Mouse (Mus musculus) midbrain, embryonic 11.5 days (tissue): ENCODE measurements around the gene Cyp17a1. TPM values are rescaled to one million over a fixed set of nuclear protein-coding genes. Genes with fewer than 3 reads are reported as not detected.

Experiments
- ATAC-seq: fragments of 200-750 bp; cut with Nextera tagmentation; 2 replicates; pipeline ENCODE4 v1.8.0; 2017; ENCODE audit warnings: moderate TSS enrichment, moderate library complexity; ENCODE audit not compliant: low FRiP score
- DNase-seq: peaks from one replicate; pipeline ENCODE4 v3.0.0; 2015; ENCODE audit warnings: low spot score; ENCODE audit errors: missing footprints
- H3K27ac ChIP-seq: fragments of 300-500 bp; sonication (generic); 2 replicates; pipeline ENCODE4 v1.5.1; 2014; ENCODE audit warnings: low read depth, low read length
- H3K27me3 ChIP-seq: fragments of 300-500 bp; sonication (generic); 2 replicates; pipeline ENCODE4 v1.6.1; 2014; ENCODE audit warnings: mild to moderate bottlenecking, low read length, moderate library complexity, mixed read lengths; ENCODE audit not compliant: control insufficient read depth, insufficient read depth
- H3K36me3 ChIP-seq: fragments of 300-500 bp; sonication (generic); 2 replicates; pipeline ENCODE4 v1.6.1; 2014; ENCODE audit warnings: mild to moderate bottlenecking, low read length, moderate library complexity, mixed read lengths; ENCODE audit not compliant: control insufficient read depth, insufficient read depth
- H3K4me1 ChIP-seq: fragments of 300-500 bp; sonication (generic); 2 replicates; pipeline ENCODE4 v1.6.1; 2014; ENCODE audit warnings: low read length; ENCODE audit not compliant: control insufficient read depth, insufficient read depth
- H3K4me2 ChIP-seq: fragments of 300-500 bp; sonication (generic); 2 replicates; pipeline ENCODE4 v1.6.1; 2014; ENCODE audit warnings: mild to moderate bottlenecking, moderate library complexity
- H3K4me3 ChIP-seq: fragments of 300-500 bp; sonication (generic); 2 replicates; pipeline ENCODE4 v1.5.1; 2014; ENCODE audit warnings: low read depth, low read length
- H3K9ac ChIP-seq: fragments of 300-500 bp; sonication (generic); 2 replicates; pipeline ENCODE4 v1.6.1; 2014; ENCODE audit warnings: low read length
- H3K9me3 ChIP-seq: fragments of 300-500 bp; sonication (generic); 2 replicates; pipeline ENCODE4 v1.6.1; 2016; ENCODE audit warnings: low read length; ENCODE audit not compliant: control insufficient read depth
- WGBS: fragments of 180-500 bp; shearing (Covaris S2); extraction: QIAGEN DNeasy Blood & Tissue Kit; methylation state at CpG from one replicate; pipeline ENCODE4 v1.1.7; 2014; 5-methylcytosine and 5-hydroxymethylcytosine counted together
- polyA plus RNA-seq: library from polyadenylated mRNA; unstranded; fragments of >200 nt; fragmentation: Nextera tagmentation; extraction: Ambion mirVana; gene quantifications from 2 replicates; pipeline ENCODE4 v1.2.1, GENCODE M21; 2014

The Cyp17a1 gene
- polyA plus RNA-seq, 1 experiment from 2014 or later, result not detected

DNA sequence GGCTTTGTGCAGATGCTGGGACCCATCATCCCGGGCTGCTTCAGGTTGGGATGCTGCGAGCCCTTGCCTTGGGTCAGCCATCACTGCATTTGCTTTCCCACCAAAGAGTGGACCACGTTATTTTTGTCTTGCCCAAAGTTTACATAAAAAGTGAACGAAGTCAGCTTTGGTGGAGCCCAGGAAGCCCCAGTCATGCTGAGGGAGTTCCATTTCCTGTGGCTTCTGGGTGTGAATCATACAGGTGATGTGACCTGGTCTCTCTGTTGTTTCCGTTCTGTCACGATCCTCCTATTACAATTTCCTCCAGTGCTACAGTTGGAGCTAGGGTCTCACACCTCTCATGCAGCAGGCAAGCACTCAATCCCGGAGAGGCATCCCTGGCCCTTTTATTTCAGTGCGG is 55.6 kb downstream of the Cyp17a1 start:
- ATAC-seq, result no peak
- WGBS, result 91% methylated on average over 8 of the region's 8 CpGs

More for the DNA sequence above, 55.6 kb downstream of the Cyp17a1 start:
- Histone ChIP-seq H3K4me3 (no peak overlapping the region), H3K9me3 (no peaks in the 10 kb centered on the region), H3K27me3 (no peaks in the 10 kb centered on the region), H3K4me2 (no peak overlapping the region), H3K36me3 (no peaks in the 10 kb centered on the region), H3K4me1 (peaks cover 21% of the 10 kb centered on the region), H3K27ac (no peak overlapping the region), H3K9ac (no peak overlapping the region)
- peak; percentile 51 for DNase-seq

Other genes with a start within 250 kb of the Cyp17a1 start
- gene Trim8, start 171.5 kb downstream of the Cyp17a1 start, polyA plus RNA-seq, result 28.6 and 31.7 TPM in 2 replicates
- 155 and 160 TPM in 2 replicates for gene Arl3, start 100.0 kb downstream of the Cyp17a1 start, polyA plus RNA-seq
- 12.1 and 12.7 TPM in 2 replicates for gene Sfxn2, start 99.8 kb downstream of the Cyp17a1 start, polyA plus RNA-seq
- gene Wbp1l, start 74.1 kb downstream of the Cyp17a1 start, polyA plus RNA-seq, result 29.0 and 30.3 TPM in 2 replicates
- gene Borcs7, start 16.7 kb upstream of the Cyp17a1 start, polyA plus RNA-seq, result 15.3 and 16.2 TPM in 2 replicates
- 33.8 and 37.6 TPM in 2 replicates for gene As3mt, start 34.3 kb upstream of the Cyp17a1 start, polyA plus RNA-seq
- gene Cnnm2, start 88.4 kb upstream of the Cyp17a1 start, polyA plus RNA-seq, result 4.5 and 4.9 TPM in 2 replicates